Mouse (Mus musculus): Measurements from ENCODE around the gene Fkbp1a. TPM values are rescaled to one million over a fixed set of nuclear protein-coding genes. Genes with fewer than 3 reads are reported as not detected.

Fkbp1a gene
- total and polyA plus RNA-seq, 3 experiments: 26.2 to 1,080 (median 304) TPM

- no peaks in the 10 kb centered on the region for H3K9me3 ChIP-seq (replicated peaks; ENCODE audit: insufficient read depth, low read length)
- H3K9ac ChIP-seq (ENCODE audit: control insufficient read depth, low read depth, low read length, poor library complexity, severe bottlenecking): no peak overlapping the region
- no peak overlapping the region for H3K27ac ChIP-seq (ENCODE audit: control insufficient read depth, low read depth, low read length)
- peaks cover 0 to 2% of the 10 kb centered on the region in 2 experiments; a peak in 1 of 4 replicates for H3K36me3 ChIP-seq (ENCODE audit: control insufficient read depth in 1 of 2, insufficient read depth in 2 of 2, low read length in 2 of 2)
- H3K27me3 ChIP-seq (ENCODE audit: control insufficient read depth in 1 of 2, insufficient read depth in 2 of 2, low read length in 2 of 2): no peaks in the 10 kb centered on the region
- H3K4me3 ChIP-seq (ENCODE audit: control insufficient read depth in 1 of 2, insufficient read depth in 1 of 2, low read depth in 2 of 2, low read length in 2 of 2): no peak overlapping the region
- TF ChIP-seq ELF1 (IDR thresholded peaks at IDR 0.05; ENCODE audit: low read depth, low read length) (no peak), JUND (IDR thresholded peaks at IDR 0.05; ENCODE audit: low read depth, low read length) (no peak), TAL1 (IDR thresholded peaks at IDR 0.05; ENCODE audit: low read length) (no peak), NELFE (IDR thresholded peaks at IDR 0.05; ENCODE audit: low read depth, low read length) (no peak), RCOR1 (IDR thresholded peaks at IDR 0.05; ENCODE audit: low read depth, low read length) (no peak), POLR2AphosphoS5 (IDR thresholded peaks at IDR 0.05; ENCODE audit: borderline replicate concordance, low read depth, low read length) (no peak), MYC (IDR thresholded peaks at IDR 0.05; ENCODE audit: low read depth, low read length) (no peak), HCFC1 (IDR thresholded peaks at IDR 0.05; ENCODE audit: low read depth, low read length) (no peak), TBP (IDR thresholded peaks at IDR 0.05; ENCODE audit: low read depth, low read length) (no peak), BHLHE40 (IDR thresholded peaks at IDR 0.05; ENCODE audit: borderline replicate concordance, low read depth, low read length) (no peak), TCF12 (IDR thresholded peaks at IDR 0.05; ENCODE audit: low read depth, low read length) (no peak), ZNF384 (IDR thresholded peaks at IDR 0.05; ENCODE audit: low read depth, low read length) (no peak), KAT2A (conservative IDR thresholded peaks at IDR 0.05; ENCODE audit: low read depth, low read length) (no peak), MAZ (IDR thresholded peaks at IDR 0.05; ENCODE audit: low read depth, low read length) (no peak), UBTF (IDR thresholded peaks at IDR 0.05; ENCODE audit: borderline replicate concordance, insufficient read depth, low read depth, low read length) (no peak), NRF1 (IDR thresholded peaks at IDR 0.05; ENCODE audit: insufficient read depth, low read depth, low read length, poor library complexity, severe bottlenecking) (no peak), GABPA (IDR thresholded peaks at IDR 0.05; ENCODE audit: low read depth, low read length) (no peak), CTCF (IDR thresholded peaks at IDR 0.05 in 2 of 3, conservative IDR thresholded peaks at IDR 0.05 in 1 of 3; ENCODE audit: control insufficient read depth in 1 of 3, insufficient read depth in 1 of 3, low read depth in 2 of 3, low read length in 3 of 3, poor library complexity in 1 of 3, severe bottlenecking in 1 of 3) (no peak), USF2 (IDR thresholded peaks at IDR 0.05; ENCODE audit: borderline replicate concordance in 1 of 2, insufficient read depth in 1 of 2, low read depth in 1 of 2, low read length in 2 of 2) (no peak), ZC3H11A (IDR thresholded peaks at IDR 0.05; ENCODE audit: low read depth, low read length) (no peak)
- no peaks in the 10 kb centered on the region for H3K4me1 ChIP-seq (ENCODE audit: control insufficient read depth in 1 of 2, insufficient read depth in 2 of 2, low read length in 2 of 2)
- no peaks in the 10 kb centered on the region for H3K79me2 ChIP-seq (ENCODE audit: control insufficient read depth, insufficient read depth, low read length, poor library complexity)
- DNase-seq (ENCODE audit: low read depth, low spot score): no peak
Measured at GRCm38 (mm10) chr2:151566856-151567255, 24.6 kb downstream of the Fkbp1a start.

DNA sequence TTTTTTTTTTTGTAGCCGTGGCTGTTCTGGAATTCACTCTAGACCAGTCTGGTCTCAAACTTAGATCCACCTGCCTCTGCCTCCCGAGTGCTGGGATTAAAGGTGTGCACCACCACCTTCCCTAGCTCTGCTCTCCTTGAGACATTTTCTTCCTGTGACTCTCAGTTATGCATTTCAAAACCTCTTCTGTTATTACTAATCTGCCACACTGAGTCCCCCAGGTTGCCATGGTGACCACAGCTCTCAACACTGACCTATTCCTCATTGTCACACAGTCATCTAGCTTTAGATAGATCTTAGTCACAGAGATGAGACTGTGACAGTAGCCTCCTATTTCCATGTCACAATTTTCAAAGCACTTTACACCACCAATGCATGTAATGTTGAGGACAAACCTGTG, 27.2 kb downstream of the Fkbp1a start:
- Histone ChIP-seq H3K27me3 (ENCODE audit: control insufficient read depth in 1 of 2, insufficient read depth in 2 of 2, low read length in 2 of 2) (no peaks in the 10 kb centered on the region), H3K9ac (ENCODE audit: control insufficient read depth, low read depth, low read length, poor library complexity, severe bottlenecking) (no peak overlapping the region), H3K79me2 (ENCODE audit: control insufficient read depth, insufficient read depth, low read length, poor library complexity) (no peaks in the 10 kb centered on the region), H3K4me1 (ENCODE audit: control insufficient read depth in 1 of 2, insufficient read depth in 2 of 2, low read length in 2 of 2) (no peaks in the 10 kb centered on the region), H3K27ac (ENCODE audit: control insufficient read depth, low read depth, low read length) (no peak overlapping the region), H3K36me3 (ENCODE audit: control insufficient read depth in 1 of 2, insufficient read depth in 2 of 2, low read length in 2 of 2) (no peaks in the 10 kb centered on the region), H3K4me3 (ENCODE audit: control insufficient read depth in 1 of 2, insufficient read depth in 1 of 2, low read depth in 2 of 2, low read length in 2 of 2) (no peak overlapping the region), H3K9me3 (replicated peaks; ENCODE audit: insufficient read depth, low read length) (no peaks in the 10 kb centered on the region)
- DNase-seq (ENCODE audit: low read depth, low spot score): no peak
- TF ChIP-seq MAX (IDR thresholded peaks at IDR 0.05; ENCODE audit: low read length): no peak
- TF ChIP-seq USF1 (IDR thresholded peaks at IDR 0.05; ENCODE audit: low read depth, low read length): no peak
- no peak for TF ChIP-seq USF2 (IDR thresholded peaks at IDR 0.05; ENCODE audit: borderline replicate concordance in 1 of 2, insufficient read depth in 1 of 2, low read depth in 1 of 2, low read length in 2 of 2)
- no peak for TF ChIP-seq ZC3H11A (IDR thresholded peaks at IDR 0.05; ENCODE audit: low read depth, low read length)
- no peak for TF ChIP-seq BHLHE40 (IDR thresholded peaks at IDR 0.05; ENCODE audit: borderline replicate concordance, low read depth, low read length)
- TF ChIP-seq KAT2A (conservative IDR thresholded peaks at IDR 0.05; ENCODE audit: low read depth, low read length): no peak
- TF ChIP-seq CHD1 (IDR thresholded peaks at IDR 0.05; ENCODE audit: low read depth, low read length): no peak
- no peak for TF ChIP-seq TAL1 (IDR thresholded peaks at IDR 0.05; ENCODE audit: low read length)
- no peak for TF ChIP-seq ELF1 (IDR thresholded peaks at IDR 0.05; ENCODE audit: low read depth, low read length)
- TF ChIP-seq NELFE (IDR thresholded peaks at IDR 0.05; ENCODE audit: low read depth, low read length): no peak
- no peak for TF ChIP-seq NRF1 (IDR thresholded peaks at IDR 0.05; ENCODE audit: insufficient read depth, low read depth, low read length, poor library complexity, severe bottlenecking)
